Mouse (Mus musculus): Measurements from ENCODE around the gene Def8. TPM values are rescaled to one million over a fixed set of nuclear protein-coding genes. Genes with fewer than 3 reads are reported as not detected.
"Not testable (repeated sequence)": the region's sequence is repeated elsewhere in the genome, so short reads cannot be mapped to it uniquely, and the experiment has no call there.

Gene Def8
- polyA plus RNA-seq, 1 experiment, result 55.5 TPM

- no peak for DNase-seq (ENCODE audit: low read depth)
- TF ChIP-seq POLR2A (IDR thresholded peaks at IDR 0.05; ENCODE audit: borderline replicate concordance, extremely low read depth, insufficient read depth, insufficient read length, poor library complexity, severe bottlenecking) (no peak), CTCF (IDR thresholded peaks at IDR 0.05; ENCODE audit: borderline replicate concordance, extremely low read depth, insufficient read depth, insufficient read length) (no peak)
Measured at GRCm38 (mm10) chr8:123426511-123427509, 3.5 kb downstream of the Def8 start.

- no peak for DNase-seq (ENCODE audit: low read depth)
- TF ChIP-seq POLR2A (IDR thresholded peaks at IDR 0.05; ENCODE audit: borderline replicate concordance, extremely low read depth, insufficient read depth, insufficient read length, poor library complexity, severe bottlenecking) (no peak), CTCF (IDR thresholded peaks at IDR 0.05; ENCODE audit: borderline replicate concordance, extremely low read depth, insufficient read depth, insufficient read length) (no peak)
Measured at GRCm38 (mm10) chr8:123427639-123428275, 4.4 kb downstream of the Def8 start.

GRCm38 (mm10) chr8:123428343-123428893 lies 5.1 kb downstream of the Def8 start:
- TF ChIP-seq CTCF (IDR thresholded peaks at IDR 0.05; ENCODE audit: borderline replicate concordance, extremely low read depth, insufficient read depth, insufficient read length) (no peak), POLR2A (IDR thresholded peaks at IDR 0.05; ENCODE audit: borderline replicate concordance, extremely low read depth, insufficient read depth, insufficient read length, poor library complexity, severe bottlenecking) (no peak)
- no peak for DNase-seq (ENCODE audit: low read depth)

- no peak for DNase-seq (ENCODE audit: low read depth)
- TF ChIP-seq CTCF (IDR thresholded peaks at IDR 0.05; ENCODE audit: borderline replicate concordance, extremely low read depth, insufficient read depth, insufficient read length) (no peak), POLR2A (IDR thresholded peaks at IDR 0.05; ENCODE audit: borderline replicate concordance, extremely low read depth, insufficient read depth, insufficient read length, poor library complexity, severe bottlenecking) (no peak)
Measured at GRCm38 (mm10) chr8:123428939-123429721, 5.8 kb downstream of the Def8 start.

- not testable (repeated sequence) for DNase-seq (ENCODE audit: low read depth)
Measured at GRCm38 (mm10) chr8:123429722-123430013, 6.3 kb downstream of the Def8 start.

DNA sequence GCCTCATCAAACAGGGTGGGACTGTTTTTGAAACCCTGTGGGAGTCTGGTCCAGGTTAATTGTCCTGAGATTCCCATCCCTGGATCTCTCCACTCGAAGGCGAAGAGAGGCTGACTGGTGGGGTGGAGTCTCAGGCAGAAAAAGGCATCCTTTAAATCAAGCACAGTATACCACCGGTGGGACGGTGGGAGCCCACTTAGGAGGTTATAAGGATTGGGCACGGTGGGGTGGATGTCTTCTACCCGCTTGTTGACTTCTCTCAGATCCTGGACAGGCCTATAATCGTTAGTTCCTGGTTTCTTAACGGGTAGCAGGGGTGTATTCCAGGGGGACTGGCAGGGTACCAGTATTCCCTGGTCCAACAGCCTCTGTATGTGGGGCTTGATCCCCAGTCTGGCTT lies 7.6 kb downstream of the Def8 start:
- DNase-seq (ENCODE audit: low read depth), result not testable (repeated sequence)

DNA sequence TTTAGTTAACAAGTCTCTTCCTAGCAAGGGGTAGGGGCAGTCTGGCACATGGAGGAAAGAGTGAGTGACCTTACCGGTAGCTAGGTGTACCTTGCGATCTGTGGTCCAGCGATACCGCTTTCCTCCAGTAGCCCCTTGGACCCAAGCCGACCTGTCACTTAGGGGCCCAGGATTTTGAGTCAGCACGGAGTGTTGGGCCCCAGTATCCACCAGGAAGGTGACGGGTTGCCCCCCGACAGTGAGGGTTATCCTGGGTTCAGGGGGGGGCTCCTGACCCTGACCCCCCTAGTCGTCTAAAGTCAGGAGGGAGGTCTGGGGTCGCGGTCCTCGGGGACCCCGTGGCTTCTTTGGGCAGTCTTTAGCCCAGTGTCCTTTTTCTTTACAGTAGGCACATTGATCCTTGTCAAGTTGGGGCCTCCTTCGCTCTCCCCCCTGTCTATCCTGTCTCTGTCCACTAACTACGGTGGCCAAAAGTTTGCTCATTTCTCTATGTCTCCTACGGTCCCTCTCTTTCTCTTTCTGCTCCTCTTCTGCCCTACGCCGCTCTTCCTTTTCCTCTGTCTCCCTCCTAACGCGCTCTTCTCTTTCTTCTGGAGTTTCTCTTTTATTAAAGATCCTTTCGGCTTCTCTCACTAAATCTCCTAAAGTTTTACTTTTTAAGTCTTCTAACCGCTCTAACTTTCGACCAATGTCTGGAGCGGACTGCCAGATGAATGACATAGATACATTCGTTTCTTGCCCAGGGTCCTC lies 8.5 kb downstream of the Def8 start:
- no peak for TF ChIP-seq CTCF (IDR thresholded peaks at IDR 0.05; ENCODE audit: borderline replicate concordance, extremely low read depth, insufficient read depth, insufficient read length)
- no peak for TF ChIP-seq POLR2A (IDR thresholded peaks at IDR 0.05; ENCODE audit: borderline replicate concordance, extremely low read depth, insufficient read depth, insufficient read length, poor library complexity, severe bottlenecking)
- DNase-seq (ENCODE audit: low read depth), result no peak

DNA sequence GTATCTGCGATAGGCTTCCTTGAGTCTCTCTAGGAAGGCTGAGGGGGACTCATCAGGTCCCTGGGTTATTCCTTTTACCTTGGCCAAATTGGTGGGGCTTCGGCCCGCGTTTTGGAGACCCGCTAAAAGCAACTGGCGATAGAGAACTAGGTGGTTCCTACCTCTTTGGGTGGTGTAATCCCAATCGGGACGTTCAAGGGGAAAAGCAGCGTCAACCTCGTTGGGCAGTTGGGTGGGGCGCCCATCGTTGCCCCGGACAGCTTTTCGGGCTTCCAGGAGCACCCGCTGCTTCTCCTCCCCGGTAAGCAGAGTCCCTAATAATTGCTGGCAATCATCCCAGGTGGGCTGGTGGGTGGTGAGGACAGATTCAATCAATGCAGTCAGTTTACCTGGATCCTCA lies 9.1 kb downstream of the Def8 start:
- no peak for DNase-seq (ENCODE audit: low read depth)
- TF ChIP-seq POLR2A (IDR thresholded peaks at IDR 0.05; ENCODE audit: borderline replicate concordance, extremely low read depth, insufficient read depth, insufficient read length, poor library complexity, severe bottlenecking), result no peak
- TF ChIP-seq CTCF (IDR thresholded peaks at IDR 0.05; ENCODE audit: borderline replicate concordance, extremely low read depth, insufficient read depth, insufficient read length), result no peak

DNA sequence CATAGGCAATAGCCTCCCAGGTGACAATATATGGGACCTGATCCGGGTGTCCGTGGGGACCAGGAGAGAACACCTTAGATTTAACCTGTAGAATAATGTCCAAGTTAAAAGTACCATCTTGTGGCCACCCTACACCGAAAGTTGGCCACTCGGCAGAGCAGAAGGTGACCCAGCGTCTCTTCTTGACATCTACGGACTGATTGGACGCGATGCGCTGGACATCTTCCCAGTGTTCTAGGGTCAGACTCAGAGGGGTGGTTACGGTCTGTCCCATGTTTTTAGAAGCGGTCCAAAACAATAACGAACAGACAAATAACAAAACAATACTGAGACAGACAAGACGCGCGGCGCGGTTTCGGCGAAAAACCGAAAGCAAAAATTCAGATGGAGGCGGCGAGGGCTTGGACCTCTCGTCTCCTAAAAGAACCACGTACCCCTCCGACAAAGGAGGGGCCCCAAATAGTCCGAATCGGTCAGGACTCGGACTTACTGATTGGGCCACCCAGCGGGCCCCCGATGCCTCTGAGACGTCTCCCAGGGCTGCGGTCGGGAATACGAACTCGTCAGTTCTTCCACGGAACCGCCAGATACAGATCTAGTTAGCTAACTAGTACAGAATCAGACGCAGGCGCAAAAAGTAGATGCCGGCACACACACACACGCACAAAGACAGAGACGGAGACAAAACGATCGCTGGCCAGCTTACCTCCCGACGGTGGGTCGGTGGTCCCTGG lies 10.1 kb downstream of the Def8 start:
- not testable (repeated sequence) for DNase-seq (ENCODE audit: low read depth)

GRCm38 (mm10) chr8:123441788-123442187 lies 18.5 kb downstream of the Def8 start:
- TF ChIP-seq POLR2A (IDR thresholded peaks at IDR 0.05; ENCODE audit: borderline replicate concordance, extremely low read depth, insufficient read depth, insufficient read length, poor library complexity, severe bottlenecking), result no peak
- TF ChIP-seq CTCF (IDR thresholded peaks at IDR 0.05; ENCODE audit: borderline replicate concordance, extremely low read depth, insufficient read depth, insufficient read length), result no peak
- DNase-seq (ENCODE audit: low read depth), result no peak

DNA sequence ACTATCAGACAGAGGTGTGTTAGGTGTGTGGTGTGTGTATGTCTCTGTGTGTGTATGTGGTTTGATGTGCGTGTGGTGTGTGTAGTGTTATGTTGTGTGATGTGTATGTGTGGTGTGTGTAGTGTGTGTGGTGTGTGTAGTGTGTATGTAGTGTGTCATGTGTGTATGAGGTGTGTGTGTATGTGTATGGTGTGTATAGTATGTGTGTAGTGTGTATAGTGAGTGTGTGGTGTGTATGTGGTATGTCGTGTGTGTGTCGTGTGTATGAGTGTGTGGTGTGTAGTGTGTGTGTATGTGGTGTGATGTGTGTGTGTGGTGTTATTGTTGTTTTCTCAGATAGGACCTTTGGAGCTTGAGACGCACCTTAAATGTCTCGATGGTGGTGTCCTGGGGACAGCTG lies 19.0 kb downstream of the Def8 start:
- no peak for DNase-seq (ENCODE audit: low read depth)
- TF ChIP-seq CTCF (IDR thresholded peaks at IDR 0.05; ENCODE audit: borderline replicate concordance, extremely low read depth, insufficient read depth, insufficient read length) (no peak), POLR2A (IDR thresholded peaks at IDR 0.05; ENCODE audit: borderline replicate concordance, extremely low read depth, insufficient read depth, insufficient read length, poor library complexity, severe bottlenecking) (no peak)
